Mouse (Mus musculus): ENCODE data around the gene Coq6. TPM values are rescaled to one million over a fixed set of nuclear protein-coding genes. Genes with fewer than 3 reads are reported as not detected.

Coq6 gene
- polyA plus RNA-seq, 1 experiment from 2014 or later, result 47.6 TPM

Other genes starting within 250 kb of the Coq6 start
- 3.6 and 6.1 TPM in 2 replicates for gene Dnal1, start 247.3 kb upstream of the Coq6 start, polyA plus RNA-seq (2016; fragmentation: Nextera tagmentation; extraction: Ambion mirVana)
- gene Pnma1, start 213.2 kb upstream of the Coq6 start, polyA plus RNA-seq (2016; fragmentation: Nextera tagmentation; extraction: Ambion mirVana), result 2.1 and 3.3 TPM in 2 replicates
- 5.9 and 6.3 TPM in 2 replicates for gene Elmsan1, start 142.8 kb upstream of the Coq6 start, polyA plus RNA-seq (2016; fragmentation: Nextera tagmentation; extraction: Ambion mirVana)
- gene Ptgr2, start 76.4 kb upstream of the Coq6 start, polyA plus RNA-seq (2016; fragmentation: Nextera tagmentation; extraction: Ambion mirVana), result 19.9 and 21.6 TPM in 2 replicates
- 119 and 130 TPM in 2 replicates for gene Zfp410, start 44.8 kb upstream of the Coq6 start, polyA plus RNA-seq (2016; fragmentation: Nextera tagmentation; extraction: Ambion mirVana)
- 5.9 and 8.0 TPM in 2 replicates for gene Fam161b, start 176 bp downstream of the Coq6 start, polyA plus RNA-seq (2016; fragmentation: Nextera tagmentation; extraction: Ambion mirVana)
- gene Entpd5, start 47.4 kb downstream of the Coq6 start, polyA plus RNA-seq (2016; fragmentation: Nextera tagmentation; extraction: Ambion mirVana), result 8.0 and 8.4 TPM in 2 replicates
- 0.94 and 1.1 TPM in 2 replicates for gene Bbof1, start 47.4 kb downstream of the Coq6 start, polyA plus RNA-seq (2016; fragmentation: Nextera tagmentation; extraction: Ambion mirVana)
- 23.7 and 25.2 TPM in 2 replicates for gene Rnf113a2, start 55.5 kb downstream of the Coq6 start, polyA plus RNA-seq (2016; fragmentation: Nextera tagmentation; extraction: Ambion mirVana)
- gene Aldh6a1, start 89.3 kb downstream of the Coq6 start, polyA plus RNA-seq (2016; fragmentation: Nextera tagmentation; extraction: Ambion mirVana), result 16.5 and 20.2 TPM in 2 replicates
- 31.4 and 37.4 TPM in 2 replicates for gene Lin52, start 89.8 kb downstream of the Coq6 start, polyA plus RNA-seq (2016; fragmentation: Nextera tagmentation; extraction: Ambion mirVana)
- 1.0 and 1.9 TPM in 2 replicates for gene Vsx2, start 208.1 kb downstream of the Coq6 start, polyA plus RNA-seq (2016; fragmentation: Nextera tagmentation; extraction: Ambion mirVana)

Data from midbrain, embryonic 10.5 days (tissue).